Mouse (Mus musculus) heart, embryonic 16.5 days (tissue): ENCODE results near the gene Inpp5a. TPM values are rescaled to one million over a fixed set of nuclear protein-coding genes. Genes with fewer than 3 reads are reported as not detected.

Experiments
- ATAC-seq: fragments of 200-750 bp; cut with Nextera tagmentation; replicated peaks from 2 replicates; pipeline ENCODE4 v1.8.0; 2017; ENCODE audit warnings: moderate number of reproducible peaks; ENCODE audit not compliant: insufficient read depth, low FRiP score; ENCODE audit errors: extremely low read depth
- H3K27ac ChIP-seq: fragments of 300-500 bp; sonication (generic); 2 replicates; pipeline ENCODE4 v1.5.1; 2014; ENCODE audit warnings: mild to moderate bottlenecking, low read length, control low read depth, moderate library complexity
- H3K27me3 ChIP-seq: fragments of 300-500 bp; sonication (generic); 2 replicates; pipeline ENCODE4 v1.6.1; 2014; ENCODE audit warnings: low read length, mixed read lengths; ENCODE audit not compliant: control insufficient read depth, insufficient read depth
- H3K36me3 ChIP-seq: fragments of 300-500 bp; sonication (generic); 2 replicates; pipeline ENCODE4 v1.6.1; 2014; ENCODE audit not compliant: control insufficient read depth, insufficient read depth
- H3K4me1 ChIP-seq: fragments of 300-500 bp; sonication (generic); 2 replicates; pipeline ENCODE4 v1.6.1; 2014; ENCODE audit warnings: low read length, mixed read lengths; ENCODE audit not compliant: control insufficient read depth, insufficient read depth
- H3K4me2 ChIP-seq: fragments of 300-500 bp; sonication (generic); 2 replicates; pipeline ENCODE4 v1.6.1; 2014; ENCODE audit warnings: low read depth, mild to moderate bottlenecking, control low read depth, low read length
- H3K4me3 ChIP-seq: fragments of 300-500 bp; sonication (generic); 2 replicates; pipeline ENCODE4 v1.5.1; 2014; ENCODE audit warnings: mild to moderate bottlenecking, control low read depth, low read length
- H3K9ac ChIP-seq: fragments of 300-500 bp; sonication (generic); 2 replicates; pipeline ENCODE4 v1.6.1; 2014; ENCODE audit warnings: low read length, control low read depth
- H3K9me3 ChIP-seq: fragments of 300-500 bp; sonication (generic); replicated peaks from 2 replicates; pipeline ENCODE4 v1.6.1; 2016; ENCODE audit warnings: low read length; ENCODE audit not compliant: control insufficient read depth
- WGBS: fragments of 180-500 bp; shearing (Covaris S2); extraction: QIAGEN DNeasy Blood & Tissue Kit; methylation state at CpG from one replicate; pipeline ENCODE4 v1.1.7; 2014; 5-methylcytosine and 5-hydroxymethylcytosine counted together
- polyA plus RNA-seq: library from polyadenylated mRNA; unstranded; fragments of >200 nt; fragmentation: Nextera tagmentation; extraction: Ambion mirVana; gene quantifications from 2 replicates; pipeline ENCODE4 v1.2.1, GENCODE M21; 2015

The Inpp5a gene
- polyA plus RNA-seq, 1 experiment from 2014 or later = 47.4 TPM

DNA sequence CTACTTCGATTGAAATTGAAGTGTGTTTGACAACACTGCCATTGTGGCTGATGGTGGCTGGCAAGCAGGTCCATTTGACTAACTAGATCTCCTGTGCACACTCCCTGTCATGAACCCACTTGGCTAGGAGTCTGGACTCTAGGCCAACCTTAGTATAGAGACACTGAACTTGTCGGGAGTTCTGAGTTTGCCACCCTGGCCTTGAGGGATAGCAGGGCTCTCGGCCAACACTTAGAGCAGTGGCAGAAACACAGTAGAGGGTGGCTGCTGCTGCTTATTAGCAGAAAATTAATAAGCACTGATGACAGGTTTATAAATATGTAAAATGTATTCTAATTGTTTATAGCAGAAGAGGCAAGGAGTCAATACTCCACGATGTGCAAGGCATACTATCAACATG is 120.0 kb downstream of the Inpp5a start:
- H3K27me3 ChIP-seq = no peaks in the 10 kb centered on the region
- H3K4me2 ChIP-seq = no peak overlapping the region
- H3K27ac ChIP-seq = no peak overlapping the region
- no peaks in the 10 kb centered on the region; the same call in 1 of the 2 replicates for H3K4me1 ChIP-seq
- H3K4me3 ChIP-seq = no peak overlapping the region
- H3K9me3 ChIP-seq = no peaks in the 10 kb centered on the region
- 79% methylated on average over 4 of the region's 4 CpGs for WGBS
- no peak overlapping the region for H3K9ac ChIP-seq
- no peak for ATAC-seq
- H3K36me3 ChIP-seq = peaks cover 5% of the 10 kb centered on the region; the same call in 1 of the 2 replicates

GRCm38 (mm10) chr7:139515959-139516660 is 127.2 kb downstream of the Inpp5a start:
- Histone ChIP-seq H3K9ac (no peak overlapping the region), H3K4me2 (peak overlapping the region; percentile 33; the same call in 1 of the 2 replicates), H3K4me3 (no peak overlapping the region), H3K4me1 (peaks cover 24% of the 10 kb centered on the region), H3K27me3 (no peaks in the 10 kb centered on the region), H3K9me3 (no peaks in the 10 kb centered on the region), H3K36me3 (peaks cover 12% of the 10 kb centered on the region; the same call in 1 of the 2 replicates), H3K27ac (peak overlapping the region; percentile 80)
- peak; percentile 93 for ATAC-seq
- WGBS = 59% methylated on average over 13 of the region's 13 CpGs

- H3K4me1 ChIP-seq = peaks cover 24% of the 10 kb centered on the region
- H3K27ac ChIP-seq = peak overlapping the region; percentile 80
- no peak overlapping the region for H3K4me2 ChIP-seq
- ATAC-seq = peak; percentile 64
- no peak overlapping the region for H3K4me3 ChIP-seq
- H3K27me3 ChIP-seq = no peaks in the 10 kb centered on the region
- no peak overlapping the region for H3K9ac ChIP-seq
- H3K9me3 ChIP-seq = no peaks in the 10 kb centered on the region
- peaks cover 12% of the 10 kb centered on the region; the same call in 1 of the 2 replicates for H3K36me3 ChIP-seq
- 58% methylated on average over 5 of the region's 5 CpGs for WGBS
Measured at GRCm38 (mm10) chr7:139516661-139517016, 127.7 kb downstream of the Inpp5a start.

DNA sequence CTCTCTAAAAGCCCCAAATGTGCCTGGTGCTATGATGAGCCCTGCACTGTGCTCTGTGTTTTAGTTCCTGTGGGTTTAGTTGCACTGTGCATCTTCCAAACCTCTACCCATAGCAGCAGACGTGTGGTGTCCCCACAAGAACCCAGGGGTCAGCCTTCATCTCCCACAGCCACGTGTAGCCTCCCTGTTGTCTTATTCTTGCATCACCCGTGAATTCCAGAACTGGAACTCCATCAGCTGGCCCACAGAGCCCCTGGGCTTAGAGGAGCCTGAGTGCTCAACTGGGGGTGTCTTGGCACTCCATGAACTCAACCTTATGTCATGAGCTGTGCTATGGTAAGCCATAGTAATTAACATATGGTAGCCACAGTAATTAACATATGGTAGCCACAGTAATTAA is 129.4 kb downstream of the Inpp5a start:
- no peaks in the 10 kb centered on the region for H3K9me3 ChIP-seq
- H3K4me1 ChIP-seq = peaks cover 24% of the 10 kb centered on the region
- no peak overlapping the region for H3K27ac ChIP-seq
- no peak overlapping the region for H3K9ac ChIP-seq
- WGBS = 76% methylated on average over 3 of the region's 3 CpGs
- ATAC-seq = no peak
- H3K4me3 ChIP-seq = no peak overlapping the region
- no peaks in the 10 kb centered on the region for H3K27me3 ChIP-seq
- no peak overlapping the region for H3K4me2 ChIP-seq
- peaks cover 9% of the 10 kb centered on the region; the same call in 1 of the 2 replicates for H3K36me3 ChIP-seq

DNA sequence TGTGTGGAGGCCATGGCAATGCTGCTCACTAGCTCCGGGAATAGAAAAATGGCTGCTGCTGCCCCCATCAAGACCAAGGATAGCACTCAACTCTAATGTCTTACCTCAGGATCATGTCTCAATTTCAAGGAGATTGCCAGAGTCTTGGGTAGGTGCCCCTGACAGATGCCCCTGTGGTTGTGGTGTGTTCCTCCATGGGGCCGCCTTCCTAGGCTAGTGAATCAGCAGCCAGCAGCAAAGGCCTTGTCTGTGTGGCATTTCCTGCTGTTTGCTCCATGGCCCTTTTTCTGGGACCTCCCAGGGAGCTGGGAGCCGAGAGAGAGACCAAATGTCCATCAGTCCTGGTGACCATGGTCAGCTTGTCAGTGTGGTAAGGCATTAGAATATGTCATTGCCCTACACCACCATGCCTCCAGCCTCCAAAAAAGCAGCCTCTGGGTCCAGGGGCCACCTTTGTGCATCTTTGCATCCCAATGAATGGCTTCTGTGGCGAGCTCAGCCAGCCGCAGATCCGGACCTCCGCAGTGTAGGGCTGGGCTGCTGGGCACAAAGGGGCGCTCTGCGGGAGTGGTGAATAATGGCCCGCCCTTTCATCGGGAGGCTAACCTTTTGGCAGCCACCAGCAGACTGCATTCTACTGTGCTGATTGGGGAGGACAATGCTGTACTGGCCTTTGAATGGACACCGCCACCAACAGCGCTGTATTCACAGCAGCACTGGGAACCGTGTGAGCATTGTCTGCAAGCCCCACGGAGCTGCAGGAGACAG is 139.6 kb downstream of the Inpp5a start:
- H3K4me2 ChIP-seq = no peak overlapping the region
- no peaks in the 10 kb centered on the region for H3K4me1 ChIP-seq
- H3K27me3 ChIP-seq = no peaks in the 10 kb centered on the region
- no peak for ATAC-seq
- H3K36me3 ChIP-seq = peaks cover 37% of the 10 kb centered on the region
- no peaks in the 10 kb centered on the region for H3K9me3 ChIP-seq
- no peak overlapping the region for H3K4me3 ChIP-seq
- no peak overlapping the region for H3K9ac ChIP-seq
- 54% methylated on average over 15 of the region's 15 CpGs for WGBS
- no peak overlapping the region for H3K27ac ChIP-seq

DNA sequence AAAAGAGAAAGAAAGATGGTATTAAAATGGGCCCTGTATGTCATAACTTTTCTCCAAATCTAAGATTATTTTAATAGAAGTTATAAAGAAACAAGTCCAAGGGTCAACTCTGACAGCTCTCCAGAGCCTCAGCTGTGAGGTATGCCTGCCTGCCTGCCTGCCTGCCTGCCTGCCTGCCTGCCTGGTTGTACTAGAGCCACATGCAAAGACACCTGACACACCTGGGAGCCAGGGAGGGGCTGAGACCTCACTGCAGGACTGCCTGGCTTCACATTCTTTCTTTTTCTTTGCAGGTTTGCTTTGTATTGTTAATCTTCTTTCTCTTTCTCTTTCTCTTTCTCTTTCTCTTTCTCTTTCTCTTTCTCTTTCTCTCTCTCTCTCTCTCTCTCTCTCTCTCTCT is 140.3 kb downstream of the Inpp5a start:
- Histone ChIP-seq H3K4me2 (no peak overlapping the region), H3K4me3 (no peak overlapping the region), H3K9ac (no peak overlapping the region), H3K4me1 (no peaks in the 10 kb centered on the region), H3K27me3 (no peaks in the 10 kb centered on the region), H3K36me3 (peaks cover 33% of the 10 kb centered on the region), H3K9me3 (no peaks in the 10 kb centered on the region), H3K27ac (no peak overlapping the region)
- no peak for ATAC-seq

DNA sequence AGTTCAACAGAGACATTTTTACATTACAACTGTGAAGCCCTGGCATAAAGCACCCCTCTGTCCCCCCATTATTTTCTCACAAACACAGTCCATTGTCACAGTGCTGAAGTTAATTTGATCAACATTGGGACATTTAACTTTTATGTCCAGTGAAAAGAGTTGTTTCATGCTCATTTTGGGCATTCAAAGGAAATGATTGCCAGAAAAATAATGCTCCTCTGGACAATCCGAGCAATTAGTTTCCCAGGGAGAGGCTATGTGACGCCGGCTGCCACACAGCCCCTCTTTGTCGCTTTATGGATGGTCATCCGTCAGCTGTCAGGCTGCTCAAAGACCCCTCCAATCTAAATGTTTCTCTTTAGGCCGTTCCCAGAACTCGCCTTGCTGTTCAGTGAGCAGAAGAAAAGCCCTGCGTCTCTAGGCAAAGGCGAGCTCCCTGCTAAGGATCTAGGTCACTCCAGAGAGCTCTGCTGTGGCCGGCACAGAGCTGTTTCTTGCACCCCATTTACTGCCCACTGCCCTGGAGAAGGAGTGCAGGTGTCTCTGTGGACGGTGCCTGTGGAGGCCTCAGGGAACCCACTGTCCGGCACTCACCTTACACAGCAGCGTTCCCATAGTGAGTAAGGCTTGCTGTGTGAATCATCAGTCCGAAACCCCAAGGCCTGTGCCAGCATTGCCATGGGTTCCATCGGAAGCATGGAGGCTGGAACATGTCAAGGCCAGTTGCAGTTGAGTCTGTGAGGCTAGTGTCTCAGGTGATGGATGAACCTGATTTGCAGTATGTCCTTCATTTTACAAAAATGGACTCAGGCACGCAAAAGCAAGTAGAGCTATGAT is 141.9 kb downstream of the Inpp5a start:
- no peaks in the 10 kb centered on the region for H3K9me3 ChIP-seq
- WGBS = 81% methylated on average over 16 of the region's 16 CpGs
- no peak overlapping the region for H3K27ac ChIP-seq
- peaks cover 23% of the 10 kb centered on the region for H3K36me3 ChIP-seq
- no peaks in the 10 kb centered on the region for H3K27me3 ChIP-seq
- H3K9ac ChIP-seq = no peak overlapping the region
- no peaks in the 10 kb centered on the region for H3K4me1 ChIP-seq
- H3K4me2 ChIP-seq = no peak overlapping the region
- no peak overlapping the region for H3K4me3 ChIP-seq
- no peak for ATAC-seq

GRCm38 (mm10) chr7:139531428-139531801 is 142.5 kb downstream of the Inpp5a start:
- 88% methylated on average over 4 of the region's 4 CpGs for WGBS
- Histone ChIP-seq H3K27me3 (no peaks in the 10 kb centered on the region), H3K36me3 (peaks cover 17% of the 10 kb centered on the region), H3K9ac (no peak overlapping the region), H3K27ac (no peak overlapping the region), H3K4me3 (no peak overlapping the region), H3K4me1 (no peaks in the 10 kb centered on the region), H3K4me2 (no peak overlapping the region), H3K9me3 (no peaks in the 10 kb centered on the region)
- ATAC-seq = no peak
